Mouse (Mus musculus) liver, embryonic 14.5 days (tissue): ENCODE measurements around the gene Mocs1. TPM values are rescaled to one million over a fixed set of nuclear protein-coding genes. Genes with fewer than 3 reads are reported as not detected.

Experiments used
- ATAC-seq: fragments of 200-750 bp; cut with Nextera tagmentation; 2 replicates; pipeline ENCODE4 v1.8.0; 2017; ENCODE audit warnings: moderate number of reproducible peaks, mild to moderate bottlenecking, moderate library complexity; ENCODE audit not compliant: insufficient read depth
- DNase-seq, 3 experiments: peaks; one replicate each; pipeline ENCODE4 v3.0.0-alpha.2; 2012 to 2013; ENCODE audit warnings: low read depth in 3 of 3, low spot score in 3 of 3
- H3K27ac ChIP-seq: fragments of 300-500 bp; sonication (generic); 2 replicates; pipeline ENCODE4 v1.5.1; 2014; ENCODE audit warnings: moderate library complexity, mild to moderate bottlenecking, control low read depth, inconsistent platforms
- H3K27me3 ChIP-seq: fragments of 300-500 bp; sonication (generic); 2 replicates; pipeline ENCODE4 v1.6.1; 2014; ENCODE audit warnings: mild to moderate bottlenecking, low read length, moderate library complexity; ENCODE audit not compliant: control insufficient read depth, insufficient read depth
- H3K36me3 ChIP-seq: fragments of 300-500 bp; sonication (generic); replicated peaks from 2 replicates; pipeline ENCODE4 v1.6.1; 2014; ENCODE audit warnings: low read depth; ENCODE audit not compliant: control insufficient read depth, insufficient read depth
- H3K4me1 ChIP-seq, 2 experiments: fragments of 200-500 bp in 1 of 2; fragments of 300-500 bp in 1 of 2; sonication (generic) in 1 of 2; replicated peaks; 2 replicates each; pipeline ENCODE4 v1.6.1; 2012 to 2014; ENCODE audit warnings: antibody characterized with exemption in 1 of 2, inconsistent platforms in 1 of 2, low read length in 1 of 2; ENCODE audit not compliant: control insufficient read depth in 2 of 2, insufficient read depth in 2 of 2
- H3K4me2 ChIP-seq: fragments of 300-500 bp; sonication (generic); 2 replicates; pipeline ENCODE4 v1.6.1; 2014; ENCODE audit warnings: low read depth, mild to moderate bottlenecking, control low read depth, moderate library complexity
- H3K4me3 ChIP-seq, 2 experiments: fragments of 200-500 bp in 1 of 2; fragments of 300-500 bp in 1 of 2; sonication (generic) in 1 of 2; 2 replicates each; pipeline ENCODE4 v1.5.1; 2012 to 2014; ENCODE audit warnings: low read depth in 2 of 2, low read length in 2 of 2, mild to moderate bottlenecking in 2 of 2, control low read depth in 1 of 2, inconsistent platforms in 1 of 2, moderate library complexity in 1 of 2; ENCODE audit not compliant: insufficient read depth in 1 of 2
- H3K9ac ChIP-seq: fragments of 300-500 bp; sonication (generic); replicated peaks from 2 replicates; pipeline ENCODE4 v1.6.1; 2014; ENCODE audit warnings: mild to moderate bottlenecking, control low read depth, moderate library complexity
- H3K9me3 ChIP-seq: fragments of 300-500 bp; sonication (generic); 2 replicates; pipeline ENCODE4 v1.6.1; 2016; ENCODE audit warnings: low read length, mixed read lengths; ENCODE audit not compliant: control insufficient read depth
- CTCF ChIP-seq: IDR thresholded peaks from 2 replicates; pipeline ENCODE4 v1.5.1; 2016; ENCODE audit warnings: antibody characterized with exemption, low read depth, control low read depth
- EP300 ChIP-seq: IDR thresholded peaks from 2 replicates; pipeline ENCODE4 v1.6.1; 2016; ENCODE audit warnings: antibody characterized with exemption, low read depth
- WGBS: fragments of 180-500 bp; shearing (Covaris S2); extraction: QIAGEN DNeasy Blood & Tissue Kit; methylation state at CpG from one replicate; pipeline ENCODE4 v1.1.7; 2014; ENCODE audit not compliant: insufficient replicate concordance; 5-methylcytosine and 5-hydroxymethylcytosine counted together
- polyA plus RNA-seq, 2 experiments: library from polyadenylated mRNA; depleted of rRNA in 1 of 2; stranded (reverse) in 1 of 2; unstranded in 1 of 2; fragments of >200 nt; fragmentation: Nextera tagmentation in 1 of 2; extraction: Ambion mirVana in 1 of 2; gene quantifications; 2 replicates each; pipeline versions ENCODE4 v1.2.1 to v1.2.3; 2012 to 2014

Gene Mocs1
- polyA plus RNA-seq, 2 experiments: 8.0 to 16.2 TPM

DNA sequence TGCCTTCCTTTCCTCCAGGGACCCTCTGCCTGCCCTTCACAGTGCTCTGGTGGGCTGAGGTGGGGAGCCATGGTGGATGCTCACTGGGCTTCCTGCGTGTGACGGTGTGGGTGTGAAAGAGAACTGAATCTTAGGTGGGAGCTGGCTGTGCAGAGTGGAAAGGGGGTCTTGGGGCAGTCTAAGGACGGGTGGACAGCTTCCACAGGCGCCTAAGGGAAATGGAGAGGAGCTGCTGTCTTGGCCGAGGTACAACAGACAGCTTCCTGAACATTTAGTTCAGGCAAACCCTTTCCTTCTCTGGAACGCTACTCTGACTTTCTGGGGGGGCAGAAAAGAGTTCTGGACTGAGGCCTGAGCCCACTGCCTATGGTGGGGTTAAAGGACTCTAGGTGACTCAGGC, 2.0 kb downstream of the Mocs1 start:
- H3K27ac ChIP-seq: peak overlapping the region; percentile 92; the same call in 1 of the 2 replicates
- peak overlapping the region; percentile 99 for H3K9ac ChIP-seq
- DNase-seq (no peak), ATAC-seq (no peak)
- H3K27me3 ChIP-seq: no peaks in the 10 kb centered on the region
- peaks cover 26% of the 10 kb centered on the region for H3K36me3 ChIP-seq
- H3K4me1 ChIP-seq: peaks cover 36 to 54% of the 10 kb centered on the region in 2 experiments
- 62% methylated on average over 6 of the region's 6 CpGs for WGBS
- peak overlapping the region; percentile 95 to 99 for H3K4me3 ChIP-seq
- TF ChIP-seq CTCF (no peak), EP300 (no peak)
- peak overlapping the region; percentile 83 for H3K4me2 ChIP-seq
- no peaks in the 10 kb centered on the region for H3K9me3 ChIP-seq

DNA sequence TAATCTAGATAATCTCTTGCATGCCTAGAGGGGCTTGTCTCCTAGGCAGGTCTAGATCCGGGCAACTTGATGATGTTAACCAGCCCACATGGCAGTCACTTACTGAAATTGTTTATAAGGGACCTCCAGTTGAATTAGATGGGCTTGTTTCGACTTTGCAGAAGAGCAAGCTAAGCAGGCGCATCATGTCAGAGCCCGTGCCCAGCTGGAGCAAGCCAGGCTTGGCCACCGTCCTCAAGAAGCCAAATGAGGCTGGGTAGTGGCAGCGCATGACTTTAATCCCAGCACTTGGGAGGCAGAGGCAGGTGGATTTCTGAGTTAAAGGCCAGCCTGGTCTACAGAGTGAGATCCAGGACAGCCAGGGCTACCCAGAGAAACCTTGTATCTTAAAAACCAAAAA, 3.0 kb downstream of the Mocs1 start:
- Histone ChIP-seq H3K36me3 (peaks cover 35% of the 10 kb centered on the region), H3K4me2 (peak overlapping the region; percentile 83), H3K9me3 (no peaks in the 10 kb centered on the region; the same call in none of the 2 replicates), H3K9ac (no peak overlapping the region), H3K27ac (no peak overlapping the region), H3K4me1 (peaks cover 46 to 60% of the 10 kb centered on the region in 2 experiments), H3K27me3 (no peaks in the 10 kb centered on the region), H3K4me3 (no peak overlapping the region)
- WGBS: 85% methylated on average over 6 of the region's 6 CpGs
- ATAC-seq (no peak), DNase-seq (no peak)
- TF ChIP-seq EP300 (no peak), CTCF (no peak)

DNA sequence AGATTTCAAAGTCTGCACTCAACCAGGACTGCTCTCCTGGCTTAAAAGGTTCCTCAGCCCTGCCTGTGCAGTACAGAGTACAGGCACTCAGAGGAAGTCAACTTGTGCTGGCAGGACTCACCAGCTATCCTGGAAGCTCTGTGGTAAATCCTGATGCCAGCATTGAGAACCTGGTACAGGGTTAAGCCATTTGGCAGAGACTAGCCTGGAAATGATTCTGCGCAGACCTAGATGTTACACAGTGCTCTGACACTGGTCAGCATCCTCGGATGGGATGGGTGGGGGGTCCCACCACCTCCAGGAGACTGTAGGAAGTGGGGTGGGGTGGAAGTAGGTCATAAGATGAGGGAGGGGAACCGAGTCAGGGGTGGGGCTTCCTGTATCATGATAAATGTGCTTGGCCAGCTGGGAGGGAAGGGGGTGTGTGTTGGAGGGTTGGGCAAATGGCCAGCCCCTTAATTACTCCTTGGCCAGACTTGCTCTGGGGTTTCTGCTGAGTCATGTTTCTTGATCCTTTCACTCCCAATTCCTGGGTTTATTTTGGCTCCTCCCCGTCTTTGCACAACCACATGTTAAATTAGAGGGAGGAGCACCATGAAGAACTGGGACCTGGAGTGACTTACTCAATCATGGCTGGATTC, 4.0 kb downstream of the Mocs1 start:
- Histone ChIP-seq H3K36me3 (peaks cover 38% of the 10 kb centered on the region), H3K4me1 (peaks cover 54 to 68% of the 10 kb centered on the region in 2 experiments), H3K9me3 (no peaks in the 10 kb centered on the region; the same call in none of the 2 replicates), H3K9ac (no peak overlapping the region), H3K27me3 (no peaks in the 10 kb centered on the region), H3K4me3 (no peak overlapping the region), H3K27ac (peak overlapping the region; percentile 69), H3K4me2 (peak overlapping the region; percentile 3)
- WGBS: 40% methylated on average over 4 of the region's 4 CpGs
- ATAC-seq (no peak), DNase-seq (peak in 2 of 3 experiments; percentile 42 to 73)
- no peak for TF ChIP-seq EP300
- TF ChIP-seq CTCF: no peak

DNA sequence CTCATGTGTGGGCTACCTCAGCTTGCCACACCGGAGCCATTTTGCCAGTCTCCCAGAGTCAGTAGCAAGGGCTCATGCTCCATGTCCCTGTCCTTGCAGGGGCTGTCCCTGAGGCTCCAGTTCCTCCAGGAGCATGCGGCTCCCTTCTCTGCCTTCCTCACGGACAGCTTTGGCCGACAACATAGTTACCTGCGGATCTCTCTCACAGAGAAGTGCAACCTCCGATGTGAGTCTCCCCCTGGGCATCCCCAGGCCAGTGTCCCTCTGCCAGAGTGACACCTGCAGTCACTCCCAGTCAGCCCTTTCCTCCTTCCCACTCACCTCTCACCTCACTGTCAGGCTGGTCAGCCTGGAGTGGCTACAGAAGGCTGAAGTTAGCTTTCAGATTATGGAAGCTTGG, 4.9 kb downstream of the Mocs1 start:
- H3K4me1 ChIP-seq: peaks cover 57 to 68% of the 10 kb centered on the region in 2 experiments
- peak overlapping the region; percentile 45 for H3K27ac ChIP-seq
- 90% methylated on average over 6 of the region's 6 CpGs for whole genome bisulfite sequencing
- ATAC-seq (no peak), DNase-seq (no peak)
- H3K27me3 ChIP-seq: no peaks in the 10 kb centered on the region
- no peak for TF ChIP-seq EP300
- TF ChIP-seq CTCF: no peak
- H3K4me3 ChIP-seq: no peak overlapping the region
- H3K36me3 ChIP-seq: peaks cover 39% of the 10 kb centered on the region
- no peaks in the 10 kb centered on the region; the same call in none of the 2 replicates for H3K9me3 ChIP-seq
- H3K4me2 ChIP-seq: peak overlapping the region; percentile 3; the same call in 1 of the 2 replicates
- H3K9ac ChIP-seq: no peak overlapping the region

DNA sequence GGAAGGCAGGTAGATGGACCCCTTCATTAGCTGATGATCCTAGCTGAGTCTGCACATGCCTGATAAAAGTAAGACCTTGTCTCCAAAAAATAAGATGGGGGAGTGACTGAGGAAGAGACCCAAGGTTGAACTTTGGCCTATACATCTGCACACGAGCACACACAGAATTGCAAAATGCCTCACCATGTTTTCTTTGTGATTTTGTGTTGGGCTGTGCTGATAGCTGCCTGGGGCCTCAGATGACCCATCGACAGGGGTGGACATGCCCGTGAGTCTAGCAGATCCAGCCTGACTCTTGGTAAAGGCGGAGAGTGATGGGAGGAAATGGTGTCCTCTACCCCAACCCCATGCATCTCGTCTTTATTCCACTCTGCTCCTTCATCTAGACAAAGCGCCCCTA, 6.1 kb downstream of the Mocs1 start:
- H3K4me2 ChIP-seq: no peak overlapping the region
- no peak for ATAC-seq
- no peak overlapping the region for H3K27ac ChIP-seq
- 77% methylated on average over 6 of the region's 6 CpGs for WGBS
- H3K9ac ChIP-seq: no peak overlapping the region
- no peak for DNase-seq
- no peak overlapping the region for H3K4me3 ChIP-seq
- no peak for TF ChIP-seq EP300
- no peak for TF ChIP-seq CTCF
- peaks cover 64 to 80% of the 10 kb centered on the region in 2 experiments for H3K4me1 ChIP-seq
- no peaks in the 10 kb centered on the region for H3K27me3 ChIP-seq
- peaks cover 44% of the 10 kb centered on the region for H3K36me3 ChIP-seq
- H3K9me3 ChIP-seq: no peaks in the 10 kb centered on the region; the same call in none of the 2 replicates
